Mouse (Mus musculus) Muller cell, postnatal 12 days (primary cell): Measurements from ENCODE around the gene Akt2.

Experiments used
- DNase-seq: peaks from one replicate; pipeline ENCODE4 v3.0.0-alpha.2; 2015; ENCODE audit errors: inconsistent ontology term

Gene Akt2

GRCm38 (mm10) chr7:27658712-27659663 is 67.6 kb downstream of the Akt2 start:
- no peak for DNase-seq

- DNase-seq = no peak
Observed at GRCm38 (mm10) chr7:27662038-27662437, 70.7 kb downstream of the Akt2 start.

DNA sequence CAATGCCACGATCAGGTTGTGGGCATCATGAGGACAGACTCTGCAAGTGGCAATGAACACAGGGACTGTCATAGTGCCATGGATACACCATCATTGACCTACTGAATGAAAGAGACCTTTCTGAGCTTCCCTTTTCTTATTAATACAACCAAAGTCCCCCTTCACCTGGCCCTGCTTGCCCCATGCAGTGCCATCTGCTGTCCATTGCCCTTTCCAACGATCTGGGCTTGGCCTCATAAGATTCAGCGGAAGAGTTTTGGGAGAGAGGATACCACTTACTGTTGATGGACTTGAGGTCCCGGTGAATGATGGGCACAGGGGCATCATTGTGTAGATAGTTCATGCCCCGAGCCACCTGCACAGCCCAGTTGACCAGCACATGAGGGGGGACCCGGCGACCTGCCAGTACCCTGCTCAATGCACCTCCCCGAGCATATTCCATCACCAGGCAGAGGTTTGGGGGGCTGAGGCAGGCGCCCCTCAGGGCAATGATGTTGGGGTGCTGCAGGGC is 81.8 kb downstream of the Akt2 start:
- no peak for DNase-seq

DNA sequence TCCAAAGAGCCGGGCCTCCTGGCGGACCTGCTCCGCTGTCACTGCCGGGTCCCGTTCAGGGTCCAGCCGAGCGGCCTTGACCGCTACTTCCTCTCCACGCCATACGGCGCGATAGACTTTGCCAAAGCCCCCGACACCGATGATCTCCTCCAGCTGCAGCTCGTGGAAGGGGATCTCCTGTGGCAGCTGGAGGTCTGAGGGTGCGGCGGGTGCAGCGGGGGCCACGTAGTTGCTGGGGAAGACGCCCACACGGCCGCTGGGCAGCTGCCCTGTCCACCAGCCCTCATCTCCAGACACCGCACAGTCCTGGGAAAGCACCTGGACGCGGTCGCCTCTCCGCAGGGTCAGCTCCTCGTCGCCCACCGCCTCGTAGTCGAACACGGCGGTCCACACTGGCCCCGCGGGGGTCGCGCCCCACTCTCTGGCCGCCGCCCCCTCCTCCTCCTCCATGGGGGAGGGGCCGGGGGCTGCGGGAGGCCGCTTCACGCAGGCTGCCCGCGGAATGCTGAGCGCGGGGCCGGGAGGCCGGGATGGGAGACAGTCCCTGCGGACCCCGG is 82.3 kb downstream of the Akt2 start:
- peak; percentile 25 for DNase-seq

GRCm38 (mm10) chr7:27674195-27674521 is 82.8 kb downstream of the Akt2 start:
- DNase-seq = no peak

DNA sequence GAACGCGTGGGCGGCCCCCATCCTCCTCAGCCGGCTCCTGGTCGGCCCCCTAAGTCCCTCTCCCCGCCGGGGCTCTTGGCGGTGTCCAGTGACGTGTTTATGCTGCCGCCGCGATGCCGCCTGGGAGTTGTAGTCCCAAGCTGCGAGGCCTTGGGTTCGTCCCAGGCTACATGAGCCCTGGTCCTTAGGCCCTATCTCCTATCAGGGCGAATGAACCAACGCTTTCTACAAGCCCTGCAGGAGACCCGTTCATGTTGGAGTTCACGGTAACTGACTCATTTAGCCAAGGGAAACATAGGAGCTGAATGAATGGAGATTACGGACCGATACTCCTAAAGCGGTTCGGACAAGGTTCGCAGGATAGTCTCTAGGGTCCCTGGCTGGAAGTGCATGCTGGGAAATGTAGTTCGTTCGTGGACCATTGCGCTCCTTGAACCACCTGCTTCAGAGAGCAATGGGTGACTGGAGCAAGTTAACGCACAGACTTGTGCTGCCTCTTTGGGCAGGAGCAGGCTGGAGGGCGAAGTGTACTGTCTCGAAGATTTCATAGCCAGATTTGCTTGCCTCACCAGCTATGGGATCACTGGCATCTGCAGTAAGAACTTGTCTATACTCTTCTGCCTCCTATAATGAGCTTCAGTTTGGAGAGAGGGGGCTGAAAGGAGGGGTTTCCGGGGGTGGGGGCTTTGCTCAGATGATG is 83.3 kb downstream of the Akt2 start, which contains the start of gene Map3k10:
TSS of gene Map3k10 (minus strand) at position 77 of the 700 bp plus-strand sequence.
- peak; percentile 96 for DNase-seq

GRCm38 (mm10) chr7:27675222-27675612 is 83.9 kb downstream of the Akt2 start:
- no peak for DNase-seq

DNA sequence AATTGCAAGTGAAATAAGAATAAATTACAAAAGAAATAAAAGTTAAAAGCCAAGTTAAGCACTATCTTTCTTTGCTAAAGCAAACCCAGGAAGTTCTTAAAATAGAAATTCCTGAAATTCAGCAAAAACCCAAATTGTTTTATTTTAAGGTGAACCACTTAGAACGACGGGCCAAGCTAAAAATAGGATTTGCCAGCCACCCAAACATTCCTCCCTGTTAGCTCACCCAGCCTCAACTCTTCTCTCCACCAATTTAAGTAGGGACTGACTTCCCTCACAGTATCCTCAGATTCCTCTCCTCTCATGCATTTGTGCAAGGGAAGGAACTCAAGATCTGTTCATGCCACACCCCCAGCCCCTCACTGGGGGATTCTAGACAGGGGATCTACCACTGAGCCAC is 91.9 kb downstream of the Akt2 start:
- DNase-seq = no peak

GRCm38 (mm10) chr7:27685220-27685619 is 93.9 kb downstream of the Akt2 start:
- DNase-seq = no peak

DNA sequence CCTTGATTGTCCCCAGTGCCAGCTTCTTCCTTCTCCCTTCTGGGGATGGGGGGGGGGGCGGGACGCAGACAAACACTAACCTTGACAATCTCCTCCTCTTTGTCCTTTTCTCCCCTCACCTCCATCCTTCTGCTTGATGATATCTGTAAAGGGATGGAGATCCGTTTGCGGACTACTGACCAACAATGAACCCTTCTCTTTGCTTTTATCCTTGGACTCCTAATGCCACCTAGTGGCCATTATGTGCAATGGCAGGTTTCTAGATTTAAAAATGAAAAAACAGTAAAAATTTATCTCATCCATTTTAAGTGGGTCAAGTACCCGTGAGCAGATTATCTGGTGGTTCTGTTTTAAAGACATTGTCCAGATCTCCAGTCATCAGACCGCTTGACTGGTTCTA is 94.3 kb downstream of the Akt2 start:
- DNase-seq = peak; percentile 43

DNA sequence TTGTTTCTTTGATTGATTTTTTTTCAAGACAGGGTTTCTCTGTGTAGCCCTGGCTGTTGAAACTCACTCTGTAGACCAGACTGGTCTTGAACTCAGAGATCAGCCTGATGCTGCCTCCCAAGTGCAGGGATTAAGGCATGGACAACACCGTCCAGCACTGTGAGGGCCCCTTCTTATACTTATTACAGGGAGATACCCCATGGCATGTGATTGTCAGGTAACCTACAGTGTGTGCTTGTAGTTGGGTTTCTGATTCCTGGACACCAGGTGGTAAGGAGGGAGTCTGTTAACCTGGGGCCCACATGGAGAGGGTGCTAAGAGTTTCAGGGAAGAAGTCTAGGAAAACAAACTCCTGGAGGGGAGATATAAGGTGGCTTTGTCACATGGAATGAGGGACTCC is 95.7 kb downstream of the Akt2 start:
- DNase-seq = no peak

DNA sequence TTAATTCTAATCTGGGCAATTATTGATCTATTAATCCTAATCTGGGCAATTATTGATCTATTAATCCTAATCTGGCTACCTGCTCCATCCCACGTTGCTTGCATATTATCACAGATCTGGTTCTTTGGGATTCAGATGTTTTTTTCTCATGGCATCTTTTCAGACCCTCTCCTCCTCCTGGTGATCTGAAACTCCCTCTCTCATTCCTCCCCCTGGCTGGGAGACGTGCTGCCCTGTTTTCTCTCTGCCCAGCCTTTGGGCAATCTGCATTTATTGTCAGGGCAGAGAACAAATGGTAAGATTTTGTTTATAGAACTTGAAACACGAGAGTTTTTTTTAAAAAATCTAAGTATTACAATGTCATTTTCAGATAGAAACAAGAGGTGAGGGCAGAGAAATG is 96.5 kb downstream of the Akt2 start:
- DNase-seq = no peak

DNA sequence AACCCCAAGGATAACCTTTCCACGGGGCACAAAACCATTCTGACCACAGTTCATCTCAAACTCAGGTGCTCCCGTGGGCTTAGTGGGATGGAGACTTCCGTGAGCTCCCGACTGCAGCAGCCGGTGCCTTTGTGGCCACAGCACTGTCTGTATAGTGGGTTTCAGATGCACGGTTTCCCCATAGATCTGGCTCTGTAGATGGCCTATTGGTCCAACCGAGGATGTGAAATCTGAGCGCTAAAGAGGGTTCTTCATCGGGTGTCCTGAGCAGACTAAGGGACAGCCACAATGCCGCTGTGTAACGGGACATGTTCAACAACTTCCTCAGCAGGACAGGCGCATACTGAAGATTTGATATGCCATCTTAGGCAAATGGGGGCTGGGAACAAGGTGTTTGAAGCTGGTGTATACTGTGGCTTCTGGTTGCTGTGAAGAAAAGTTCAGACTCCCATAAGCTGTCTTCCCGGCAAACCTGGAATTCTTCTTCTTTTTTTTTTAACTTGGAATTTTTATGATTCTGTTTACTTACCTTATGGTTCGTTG is 97.0 kb downstream of the Akt2 start:
- DNase-seq = no peak

DNA sequence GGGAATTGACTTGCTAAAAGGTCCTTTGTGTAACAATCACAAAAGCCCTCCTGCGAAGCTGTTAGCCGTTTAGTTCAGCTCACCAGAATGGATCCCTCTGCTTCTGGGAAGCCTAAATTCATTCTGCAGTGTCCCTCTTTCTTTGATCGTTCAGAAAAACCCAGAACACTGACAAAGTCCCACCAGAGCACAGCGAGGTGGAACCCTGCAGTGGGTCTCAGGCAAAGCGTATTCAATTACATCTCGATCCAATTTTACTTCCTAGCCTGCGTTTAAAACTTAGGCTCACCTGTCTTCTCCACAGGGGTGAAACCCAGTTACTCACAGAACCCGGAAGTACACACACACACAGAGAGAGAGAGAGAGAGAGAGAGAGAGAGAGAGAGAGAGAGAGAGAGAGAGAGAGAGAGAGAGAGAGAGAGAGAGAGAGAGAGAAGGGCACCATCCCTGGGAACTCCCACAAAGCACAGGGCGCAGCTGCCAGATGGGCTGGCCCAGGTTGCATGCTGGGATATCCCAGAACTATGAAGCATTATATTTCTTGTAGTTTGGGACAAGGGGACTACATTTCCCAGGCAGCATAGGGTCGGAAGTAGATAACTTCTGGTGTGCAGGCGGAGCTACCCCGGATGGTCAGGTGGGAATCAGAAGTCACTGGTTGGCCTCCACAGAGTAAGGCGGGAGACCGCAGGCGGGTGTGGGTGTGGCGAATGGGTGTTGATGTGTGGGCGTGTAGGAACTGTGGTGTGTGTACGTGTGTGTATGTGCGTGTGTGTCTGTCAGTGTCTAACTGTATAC is 97.7 kb downstream of the Akt2 start, which contains the start of gene Zfp607b:
TSS of gene Zfp607b (plus strand) at position 526 of the 798 bp plus-strand sequence.
- DNase-seq = peak; percentile 98
